In genomic region chr6:30713896-30714295, GRCm38 (mm10) we compare ENCODE assay signal across 17 mouse cellular contexts. TPM values are rescaled to one million over a fixed set of nuclear protein-coding genes. Genes with fewer than 3 reads are reported as not detected.
DNase-seq lines count a peak whose midpoint lies in the region; ATAC-seq lines count a peak whose summit lies in the region.
"Had no signal": no experiment of that assay in that cellular context is flagged by ENCODE, and none has a peak within 500 bp of the region (broad histone marks: within the 10 kb centered on the region; RNA-seq: fewer than 3 reads in every experiment).

No protein-coding gene starts in this region.

- 0 out of 2 replicates have a peak overlapping the region, but pooled peaks have one; percentile 3 for H3K27ac ChIP-seq in heart, embryonic 16.5 days (ENCODE audit: low read length)
- H3K27ac ChIP-seq in heart, embryonic 11.5 days (ENCODE audit: low read depth, low read length) = no peak overlapping the region
- H3K27ac ChIP-seq in liver, embryonic 11.5 days (ENCODE audit: low read depth, low read length) = peak overlapping the region; percentile 16; the same call in 1 of the 2 replicates
- H3K27ac ChIP-seq in brown adipose tissue, adult 24 weeks (replicated peaks; ENCODE audit: low read depth, low read length) = no peak overlapping the region
- H3K27ac ChIP-seq in limb, embryonic 12.5 days = peak overlapping the region; percentile 64
- H3K27ac ChIP-seq: embryonic facial prominence, embryonic 12.5 days; forebrain, embryonic 10.5 days; neural tube, embryonic 12.5 days had no signal

- ATAC-seq in heart, embryonic 16.5 days (replicated peaks; ENCODE audit: extremely low read depth, insufficient read depth, low FRiP score) = no peak
- no peak for ATAC-seq in heart, embryonic 11.5 days (replicated peaks; ENCODE audit: insufficient number of reproducible peaks, low FRiP score, low TSS enrichment)
- no peak for ATAC-seq in liver, embryonic 11.5 days (replicated peaks; ENCODE audit: low FRiP score)
- ATAC-seq in limb, embryonic 12.5 days (ENCODE audit: insufficient number of reproducible peaks, insufficient read depth, low FRiP score, low TSS enrichment, low read depth) = no peak
- ATAC-seq: inflammation-experienced regulatory T-cells, adult 6 months had no signal

- H3K4me3 ChIP-seq in heart, embryonic 16.5 days (ENCODE audit: low read length) = no peak overlapping the region
- H3K4me3 ChIP-seq in heart, embryonic 11.5 days (ENCODE audit: low read depth, low read length) = no peak overlapping the region
- no peak overlapping the region for H3K4me3 ChIP-seq in liver, embryonic 11.5 days (ENCODE audit: low read depth, low read length)
- peak overlapping the region; percentile 5; the same call in 1 of the 2 replicates for H3K4me3 ChIP-seq in brown adipose tissue, adult 24 weeks (ENCODE audit: insufficient read depth, low read depth, low read length)
- H3K4me3 ChIP-seq in limb, embryonic 12.5 days (replicated peaks) = no peak overlapping the region
- H3K4me3 ChIP-seq: embryonic facial prominence, embryonic 12.5 days; forebrain, embryonic 10.5 days; neural tube, embryonic 12.5 days had no signal

- DNase-seq in liver, embryonic 11.5 days (ENCODE audit: low spot score) = no peak
- DNase-seq in liver = no peak
- no peak for DNase-seq in gastrocnemius, postnatal 36 days
- DNase-seq: adrenal gland, adult 2 months; cerebellum, adult 11-12 months; cerebellum, postnatal 36 days; layer of hippocampus, postnatal 36 days; right cerebral cortex, postnatal 14 days; thymus, adult 18-20 months had no signal

- H3K27me3 ChIP-seq in heart, embryonic 16.5 days (ENCODE audit: control insufficient read depth, insufficient read depth, low read length) = no peaks in the 10 kb centered on the region
- H3K27me3 ChIP-seq in heart, embryonic 11.5 days (ENCODE audit: control insufficient read depth, insufficient read depth, low read length) = no peaks in the 10 kb centered on the region
- no peaks in the 10 kb centered on the region for H3K27me3 ChIP-seq in liver, embryonic 11.5 days (replicated peaks; ENCODE audit: control insufficient read depth, insufficient read depth, low read length)
- H3K27me3 ChIP-seq in limb, embryonic 12.5 days = no peaks in the 10 kb centered on the region
- H3K27me3 ChIP-seq: embryonic facial prominence, embryonic 12.5 days; neural tube, embryonic 12.5 days had no signal

- intact Hi-C loops in gastrocnemius, postnatal 36 days (cut with DNase I) = no loop called here

- no peak overlapping the region for H3K4me2 ChIP-seq in heart, embryonic 16.5 days (ENCODE audit: low read depth, low read length)
- no peak overlapping the region for H3K4me2 ChIP-seq in heart, embryonic 11.5 days
- no peak overlapping the region for H3K4me2 ChIP-seq in liver, embryonic 11.5 days
- H3K4me2 ChIP-seq in limb, embryonic 12.5 days = peak overlapping the region; percentile 19; the same call in 1 of the 2 replicates
- H3K4me2 ChIP-seq: embryonic facial prominence, embryonic 12.5 days; neural tube, embryonic 12.5 days had no signal

- no peak overlapping the region for H3K9ac ChIP-seq in heart, embryonic 16.5 days (ENCODE audit: low read length)
- no peak overlapping the region for H3K9ac ChIP-seq in heart, embryonic 11.5 days (ENCODE audit: low read depth, low read length)
- H3K9ac ChIP-seq in liver, embryonic 11.5 days (ENCODE audit: low read depth, low read length) = no peak overlapping the region
- H3K9ac ChIP-seq in limb, embryonic 12.5 days (replicated peaks) = no peak overlapping the region
- H3K9ac ChIP-seq: embryonic facial prominence, embryonic 12.5 days; neural tube, embryonic 12.5 days had no signal

- WGBS in heart, embryonic 16.5 days = 82% methylated on average over 11 of the region's 11 CpGs
- WGBS in heart, embryonic 11.5 days (ENCODE audit: insufficient replicate concordance) = 84% methylated on average over 11 of the region's 11 CpGs
- WGBS in liver, embryonic 11.5 days = 79% methylated on average over 11 of the region's 11 CpGs
- 50% methylated on average over 11 of the region's 11 CpGs for WGBS in limb, embryonic 12.5 days

- no peaks in the 10 kb centered on the region for H3K36me3 ChIP-seq in heart, embryonic 16.5 days (ENCODE audit: control insufficient read depth, insufficient read depth)
- H3K36me3 ChIP-seq in heart, embryonic 11.5 days (ENCODE audit: control insufficient read depth, insufficient read depth, low read length) = no peaks in the 10 kb centered on the region
- H3K36me3 ChIP-seq in liver, embryonic 11.5 days (ENCODE audit: control insufficient read depth, insufficient read depth, low read length) = no peaks in the 10 kb centered on the region
- H3K36me3 ChIP-seq in limb, embryonic 12.5 days = no peaks in the 10 kb centered on the region
- H3K36me3 ChIP-seq: embryonic facial prominence, embryonic 12.5 days; forebrain, embryonic 10.5 days; neural tube, embryonic 12.5 days had no signal

- peaks cover 6% of the 10 kb centered on the region; the same call in 1 of the 2 replicates for H3K4me1 ChIP-seq in heart, embryonic 16.5 days (ENCODE audit: control insufficient read depth, insufficient read depth, low read length)
- peaks cover 11% of the 10 kb centered on the region for H3K4me1 ChIP-seq in heart, embryonic 11.5 days (ENCODE audit: control insufficient read depth, insufficient read depth, low read length)
- H3K4me1 ChIP-seq in liver, embryonic 11.5 days (replicated peaks; ENCODE audit: control insufficient read depth, insufficient read depth, low read length) = peaks cover 27% of the 10 kb centered on the region
- peaks cover 9% of the 10 kb centered on the region; the same call in 1 of the 2 replicates for H3K4me1 ChIP-seq in brown adipose tissue, adult 24 weeks (ENCODE audit: control insufficient read depth, insufficient read depth, insufficient read length, low read length)
- H3K4me1 ChIP-seq in limb, embryonic 12.5 days (replicated peaks) = peaks cover 69% of the 10 kb centered on the region

- H3K9me3 ChIP-seq in heart, embryonic 16.5 days (replicated peaks; ENCODE audit: control insufficient read depth, low read length) = no peaks in the 10 kb centered on the region
- H3K9me3 ChIP-seq in heart, embryonic 11.5 days (replicated peaks; ENCODE audit: control insufficient read depth, low read length) = no peaks in the 10 kb centered on the region
- H3K9me3 ChIP-seq in liver, embryonic 11.5 days (ENCODE audit: control insufficient read depth, low read length) = no peaks in the 10 kb centered on the region
- H3K9me3 ChIP-seq in limb, embryonic 12.5 days = no peaks in the 10 kb centered on the region
- H3K9me3 ChIP-seq: embryonic facial prominence, embryonic 12.5 days; forebrain, embryonic 10.5 days; neural tube, embryonic 12.5 days had no signal

RNA-seq across cellular contexts. Expression of gene Mest, which starts 9.5 kb away (rescaled TPM):
- 1,693 and 1,886 TPM in 2 replicates for polyA plus RNA-seq in heart, embryonic 16.5 days (2015; fragmentation: Nextera tagmentation; extraction: Ambion mirVana)
- 4,075 and 4,306 TPM in 2 replicates for polyA plus RNA-seq in heart, embryonic 11.5 days (2014; fragmentation: Nextera tagmentation; extraction: Ambion mirVana)
- polyA plus RNA-seq in liver, embryonic 11.5 days (2014; fragmentation: Nextera tagmentation; extraction: Ambion mirVana) = 800 and 828 TPM in 2 replicates
- 1.5 and 6.7 TPM in 2 replicates for polyA plus RNA-seq in brown adipose tissue, adult 24 weeks (2012; ENCODE audit: insufficient read depth, insufficient read length, missing spikeins)
- 1,412 and 1,630 TPM in 2 replicates for polyA plus RNA-seq in limb, embryonic 12.5 days (2016; fragmentation: Nextera tagmentation; extraction: Ambion mirVana)
- total RNA-seq in gastrocnemius, postnatal 36 days (2021) = 1 to 10 TPM; 5.2 to 8.3 TPM

RNA-seq across cellular contexts. Expression of gene Cep41, which starts 20.3 kb away (rescaled TPM):
- 9.3 and 10.5 TPM in 2 replicates for polyA plus RNA-seq in heart, embryonic 16.5 days (2015; fragmentation: Nextera tagmentation; extraction: Ambion mirVana)
- polyA plus RNA-seq in heart, embryonic 11.5 days (2014; fragmentation: Nextera tagmentation; extraction: Ambion mirVana) = 10.9 and 11.0 TPM in 2 replicates
- polyA plus RNA-seq in liver, embryonic 11.5 days (2014; fragmentation: Nextera tagmentation; extraction: Ambion mirVana) = 12.0 and 14.3 TPM in 2 replicates
- polyA plus RNA-seq in brown adipose tissue, adult 24 weeks (2012; ENCODE audit: insufficient read depth, insufficient read length, missing spikeins) = 1.4 and 4.8 TPM in 2 replicates
- 51.1 and 53.5 TPM in 2 replicates for polyA plus RNA-seq in limb, embryonic 12.5 days (2016; fragmentation: Nextera tagmentation; extraction: Ambion mirVana)
- under 1 TPM; 0.47 to 0.79 TPM for total RNA-seq in gastrocnemius, postnatal 36 days (2021)

Comparison
In these comparisons a context has a peak if more than half of its experiments do, and no peak if none do; other contexts are left out.
1. H3K27ac ChIP-seq: peak in heart, embryonic 16.5 days (single experiment), liver, embryonic 11.5 days (single experiment) and limb, embryonic 12.5 days (single experiment); none in heart, embryonic 11.5 days (single experiment) and brown adipose tissue, adult 24 weeks (single experiment).
2. RNA of gene Mest, which starts 9.5 kb away (polyA plus RNA-seq): 4,075 to 4,306 TPM in heart, embryonic 11.5 days, 1,693 to 1,886 TPM in heart, embryonic 16.5 days, 1,412 to 1,630 TPM in limb, embryonic 12.5 days and 800 to 828 TPM in liver, embryonic 11.5 days; 1.5 to 6.7 TPM in brown adipose tissue, adult 24 weeks; every median in the first group is over 100 times any median in the second.